In the genomic region with DNA sequence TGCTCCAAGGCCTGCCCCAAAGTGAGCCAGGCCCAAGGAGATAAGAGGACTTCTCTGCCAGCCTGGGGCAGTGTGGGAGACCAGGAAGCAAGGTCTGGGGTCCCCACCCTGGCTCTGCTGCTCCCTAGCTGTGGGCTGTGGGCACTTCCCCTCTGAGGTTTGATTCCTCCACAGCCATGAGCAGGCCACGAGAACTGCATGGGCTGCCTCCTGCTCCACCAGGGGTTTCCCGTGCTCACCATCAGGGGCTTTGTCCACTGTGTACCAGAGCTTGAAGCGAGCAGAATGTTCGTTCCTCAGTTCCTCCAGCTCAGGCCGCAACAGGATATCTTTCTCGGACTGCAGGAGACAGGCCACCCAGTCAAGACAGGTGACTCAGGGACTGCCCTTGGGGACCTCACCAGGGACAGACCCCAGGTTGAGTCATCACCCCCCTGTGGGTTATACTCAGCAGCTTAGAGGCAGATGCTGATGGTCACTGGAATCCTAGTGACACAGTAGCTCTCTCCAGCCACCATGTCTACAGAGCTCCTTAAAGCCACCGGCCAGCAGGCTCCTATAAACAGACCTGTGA, we compare ENCODE assay signal across 20 mouse cellular contexts. TPM values are rescaled to one million over a fixed set of nuclear protein-coding genes. Genes with fewer than 3 reads are reported as not detected.
DNase-seq lines count a peak whose midpoint lies in the region; ATAC-seq and TF ChIP-seq lines count a peak whose summit lies in the region.
"Had no signal": no experiment of that assay in that cellular context is flagged by ENCODE, and none has a peak within 500 bp of the region (broad histone marks: within the 10 kb centered on the region; RNA-seq: fewer than 3 reads in every experiment).

No protein-coding gene starts in this region.

- peaks cover 78% of the 10 kb centered on the region for H3K36me3 ChIP-seq in C2C12 (ENCODE audit: control insufficient read depth, insufficient read depth)
- H3K36me3 ChIP-seq in liver, postnatal 0 days (replicated peaks; ENCODE audit: insufficient read depth, low read length): peaks cover 77% of the 10 kb centered on the region

- no peaks in the 10 kb centered on the region for H3K27me3 ChIP-seq in C2C12 (ENCODE audit: control insufficient read depth, insufficient read depth, insufficient read length)
- H3K27me3 ChIP-seq in liver, postnatal 0 days (ENCODE audit: insufficient read depth, low read length): no peaks in the 10 kb centered on the region
- H3K27me3 ChIP-seq: forebrain, embryonic 13.5 days; stomach, embryonic 15.5 days had no signal

- H3K4me1 ChIP-seq in liver, postnatal 0 days (ENCODE audit: insufficient read depth): peaks cover 7% of the 10 kb centered on the region; the same call in 1 of the 2 replicates
- H3K4me1 ChIP-seq: forebrain, embryonic 13.5 days; stomach, embryonic 15.5 days had no signal

- H3K9ac ChIP-seq in liver, postnatal 0 days (replicated peaks): no peak overlapping the region
- H3K9ac ChIP-seq: forebrain, embryonic 13.5 days; stomach, embryonic 15.5 days had no signal

- no peak overlapping the region for H3K4me2 ChIP-seq in liver, postnatal 0 days (ENCODE audit: low read depth, low read length)
- H3K4me2 ChIP-seq: forebrain, embryonic 13.5 days; stomach, embryonic 15.5 days had no signal

- peaks cover 16% of the 10 kb centered on the region for H3K79me2 ChIP-seq in C2C12 (ENCODE audit: control insufficient read depth, insufficient read depth)

- peak; percentile 57 for DNase-seq in layer of hippocampus, adult 11-12 months (ENCODE audit: low spot score)
- no peak for DNase-seq in layer of hippocampus, adult 18-20 months (ENCODE audit: low spot score in 2 of 2)
- peak; percentile 35 for DNase-seq in adrenal gland, postnatal 25 days
- DNase-seq in liver, postnatal 0 days: no peak
- no peak for DNase-seq in left cerebral cortex, adult 8-10 months (ENCODE audit: low spot score in 2 of 2)
- no peak for DNase-seq in thymus, postnatal 10 days (ENCODE audit: low spot score in 2 of 2)
- DNase-seq: cerebellum, adult 2 months; heart, adult 2 months; heart, postnatal 10 days; kidney, adult 11 months; kidney, postnatal 10 days; layer of hippocampus, postnatal 36 days; lung, postnatal 14 days; thymus, postnatal 36 days had no signal

- H3ac ChIP-seq in C2C12 (ENCODE audit: control insufficient read depth, insufficient read length, low read depth): no peak overlapping the region

- 83% methylated on average over 7 of the region's 7 CpGs for WGBS in liver, postnatal 0 days (ENCODE audit: insufficient replicate concordance)

- no peak for TF ChIP-seq CTCF in C2C12 (IDR thresholded peaks at IDR 0.05; ENCODE audit: control insufficient read depth, insufficient read depth, insufficient read length)
- peak; percentile 3; the same call in 1 of the 2 replicates for TF ChIP-seq CTCF in liver, postnatal 0 days (IDR thresholded peaks at IDR 0.05; ENCODE audit: low read depth)

- H3K4me3 ChIP-seq in C2C12 (ENCODE audit: insufficient read depth, poor library complexity, severe bottlenecking): no peak overlapping the region
- no peak overlapping the region for H3K4me3 ChIP-seq in liver, postnatal 0 days (ENCODE audit: low read depth, low read length)
- H3K4me3 ChIP-seq: forebrain, embryonic 13.5 days; heart, adult 2 months; midbrain, embryonic 10.5 days; stomach, embryonic 15.5 days had no signal

- TF ChIP-seq EP300 in liver, postnatal 0 days (IDR thresholded peaks at IDR 0.05; ENCODE audit: low read depth): no peak

- H3K9me3 ChIP-seq in liver, postnatal 0 days (ENCODE audit: low read length): no peaks in the 10 kb centered on the region
- H3K9me3 ChIP-seq: forebrain, embryonic 13.5 days; midbrain, embryonic 10.5 days; stomach, embryonic 15.5 days had no signal

- no peak overlapping the region for H3K27ac ChIP-seq in liver, postnatal 0 days (ENCODE audit: low read depth)
- H3K27ac ChIP-seq: forebrain, embryonic 13.5 days; heart, adult 2 months; midbrain, embryonic 10.5 days; stomach, embryonic 15.5 days had no signal

- ATAC-seq in liver, postnatal 0 days: no peak
- ATAC-seq: CD4-positive, CD25-positive, alpha-beta regulatory T cell, adult 4 months; forebrain, embryonic 13.5 days; hindbrain, embryonic 16.5 days had no signal

- H3K79me3 ChIP-seq in C2C12 (ENCODE audit: low read depth): peaks cover 2% of the 10 kb centered on the region

TF ChIP-seq in C2C12, 6 proteins besides CTCF, POLR2A, EP300 and RAD21:
- TF ChIP-seq MYOD1 (IDR thresholded peaks at IDR 0.05; ENCODE audit: control insufficient read depth, insufficient read length, low read depth): peak; percentile 10
- TF ChIP-seq MYOG (IDR thresholded peaks at IDR 0.05; ENCODE audit: control insufficient read depth, extremely low read depth, insufficient read length): no peak

RNA-seq across cellular contexts. Expression of a gene that starts 9.5 kb away (rescaled TPM):
- 10 to 100 TPM; 90.1 to 93.9 TPM for total RNA-seq in layer of hippocampus, adult 18-20 months (2021)
- 108 TPM for polyA plus RNA-seq in C2C12 (2012; fragmentation: generic; extraction: Trizol)
- total RNA-seq in adrenal gland, postnatal 25 days (2021): 108 and 124 TPM in 2 replicates
- 30.2 and 32.5 TPM in 2 replicates for polyA plus RNA-seq in liver, postnatal 0 days (2015; fragmentation: Nextera tagmentation; extraction: Ambion mirVana)
- total RNA-seq in left cerebral cortex, adult 8-10 months (2022): 10 to 100 TPM; 93.8 to 98.2 (median 96.0) TPM

RNA-seq across cellular contexts. Expression of a gene that starts 13.7 kb away (rescaled TPM):
- 10 to 100 TPM; 71.2 to 71.5 TPM for total RNA-seq in layer of hippocampus, adult 18-20 months (2021)
- 402 TPM for polyA plus RNA-seq in C2C12 (2012; fragmentation: generic; extraction: Trizol)
- 349 and 393 TPM in 2 replicates for total RNA-seq in adrenal gland, postnatal 25 days (2021)
- 89.1 and 94.2 TPM in 2 replicates for polyA plus RNA-seq in liver, postnatal 0 days (2015; fragmentation: Nextera tagmentation; extraction: Ambion mirVana)
- 10 to 100 TPM; 74.6 to 85.7 (median 80.2) TPM for total RNA-seq in left cerebral cortex, adult 8-10 months (2022)

RNA-seq across cellular contexts. Expression of a gene that starts 36.1 kb away (rescaled TPM):
- 100 to 1,000 TPM; 163 to 164 TPM for total RNA-seq in layer of hippocampus, adult 18-20 months (2021)
- polyA plus RNA-seq in C2C12 (2012; fragmentation: generic; extraction: Trizol): 171 TPM
- total RNA-seq in adrenal gland, postnatal 25 days (2021): 100 and 102 TPM in 2 replicates
- 15.2 and 16.0 TPM in 2 replicates for polyA plus RNA-seq in liver, postnatal 0 days (2015; fragmentation: Nextera tagmentation; extraction: Ambion mirVana)
- total RNA-seq in left cerebral cortex, adult 8-10 months (2022): 100 to 1,000 TPM; 128 to 155 (median 146) TPM

Comparison
In these comparisons a context has a peak if more than half of its experiments do, and no peak if none do; other contexts are left out.
1. DNase-seq: peak in layer of hippocampus, adult 11-12 months (single experiment) and adrenal gland, postnatal 25 days (single experiment); none in layer of hippocampus, adult 18-20 months (0 of 2), liver, postnatal 0 days (single experiment), left cerebral cortex, adult 8-10 months (0 of 2) and thymus, postnatal 10 days (0 of 2).